Mouse (Mus musculus) cerebellum, postnatal 14 days (tissue): ENCODE results near the gene Gm10799.
A peak's percentile ranks its signal among the peaks of the same experiment; 100 is the strongest.
"Not testable (repeated sequence)": the region's sequence is repeated elsewhere in the genome, so short reads cannot be mapped to it uniquely, and the experiment has no call there.

Experiments used
- DNase-seq, 2 experiments: peaks; one replicate each; pipeline ENCODE4 v3.0.0; 2021; ENCODE audit warnings: mixed read lengths in 2 of 2

Gm10799 gene

DNA sequence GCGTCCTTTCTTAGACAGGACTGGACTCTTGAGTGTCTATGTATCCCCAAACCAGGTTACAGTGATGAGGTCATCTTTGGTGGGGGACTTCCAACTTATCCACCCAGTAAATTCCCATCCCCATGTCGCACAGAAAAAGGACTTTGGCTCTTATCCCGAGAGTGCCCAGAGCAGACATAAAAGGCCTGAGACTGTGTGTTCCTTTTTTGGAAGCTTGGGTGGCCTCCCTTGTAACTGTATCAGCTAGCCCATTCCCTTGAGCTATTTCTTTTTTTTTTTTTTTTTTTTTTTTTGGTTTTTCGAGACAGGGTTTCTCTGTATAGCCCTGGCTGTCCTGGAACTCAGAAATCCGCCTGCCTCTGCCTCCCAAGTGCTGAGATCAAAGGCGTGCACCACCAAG is 2.8 kb downstream of the Gm10799 start, which contains the start of gene Gm10912:
Gm10912 (plus strand) TSS at position 301 of the 400 bp plus-strand sequence.
- not testable (repeated sequence) for DNase-seq

DNA sequence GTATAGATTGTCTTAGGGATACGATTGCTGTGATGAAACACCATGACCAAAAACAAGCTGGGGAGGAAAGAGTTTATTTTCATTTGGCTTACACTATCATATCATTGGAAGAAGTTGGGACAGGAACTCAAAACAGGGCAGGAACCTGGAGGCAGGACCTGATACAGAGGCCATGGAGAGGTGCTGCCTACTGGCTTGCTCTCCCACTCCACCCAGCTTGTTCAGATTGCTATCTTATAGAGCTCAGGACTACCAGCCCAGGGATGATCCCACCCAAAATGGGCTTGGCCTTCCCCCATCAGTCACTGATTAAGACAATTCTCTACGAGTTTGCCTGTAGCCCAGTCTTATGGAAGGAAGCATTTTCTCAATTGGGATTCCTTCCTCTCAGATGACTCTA is 4.2 kb downstream of the Gm10799 start:
- no peak for DNase-seq

DNA sequence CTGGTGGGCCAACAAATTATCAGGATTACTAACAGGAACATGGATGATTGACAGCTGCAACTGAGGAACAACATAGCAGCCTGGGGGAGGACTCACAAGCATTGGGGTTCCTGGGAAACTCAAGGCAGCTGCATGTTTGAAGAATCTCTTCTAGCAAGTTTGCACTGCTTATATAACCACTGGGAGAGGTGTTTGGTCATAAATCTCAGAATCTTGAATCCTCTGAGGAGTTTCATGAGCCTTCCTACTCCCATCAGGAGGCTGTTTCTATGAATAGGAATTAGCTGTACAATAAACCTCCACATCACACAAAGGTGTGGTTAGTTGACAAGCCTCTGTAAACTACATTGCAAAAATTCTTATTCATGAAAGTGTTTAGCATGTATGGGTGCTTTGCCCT is 5.7 kb downstream of the Gm10799 start:
- DNase-seq, result no peak

DNA sequence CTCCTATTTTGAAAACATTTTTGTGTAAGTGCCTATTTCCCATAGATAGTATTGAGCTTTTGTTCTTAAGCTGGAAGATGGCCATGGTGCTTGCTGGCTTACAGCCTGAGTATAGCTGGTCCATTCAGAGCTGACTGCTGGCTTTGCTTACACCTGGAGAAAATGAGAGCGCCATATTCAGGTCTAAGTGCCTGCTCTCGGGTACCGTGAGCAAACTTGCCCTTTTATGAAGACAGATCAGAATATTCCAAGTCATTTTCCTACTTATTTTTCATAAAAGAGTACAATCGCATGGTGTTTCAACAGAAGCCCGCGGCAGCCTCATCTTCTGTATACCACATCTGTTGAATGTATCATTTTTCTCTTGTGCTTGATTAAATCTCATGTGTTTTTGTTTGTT is 7.4 kb downstream of the Gm10799 start:
- DNase-seq, result no peak

DNA sequence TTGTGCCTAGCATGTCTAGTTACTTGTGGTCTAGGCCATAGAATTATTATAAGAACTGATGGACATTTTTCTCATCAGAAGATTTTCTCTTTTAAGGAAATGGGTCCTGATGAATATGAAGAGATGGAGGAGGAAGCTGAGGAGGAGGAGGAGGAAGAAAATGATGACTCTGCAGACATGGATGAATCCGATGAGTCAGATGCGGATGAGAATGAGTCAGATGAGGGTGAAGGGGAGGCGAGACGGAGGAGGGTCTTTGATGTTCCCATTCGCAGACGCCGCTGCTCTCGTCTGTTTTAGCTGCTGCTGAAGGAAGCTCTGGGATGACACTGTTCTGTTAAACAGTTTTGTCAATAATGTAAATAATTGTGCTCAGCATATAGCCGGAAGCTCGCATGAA is 8.6 kb downstream of the Gm10799 start:
- no peak for DNase-seq

DNA sequence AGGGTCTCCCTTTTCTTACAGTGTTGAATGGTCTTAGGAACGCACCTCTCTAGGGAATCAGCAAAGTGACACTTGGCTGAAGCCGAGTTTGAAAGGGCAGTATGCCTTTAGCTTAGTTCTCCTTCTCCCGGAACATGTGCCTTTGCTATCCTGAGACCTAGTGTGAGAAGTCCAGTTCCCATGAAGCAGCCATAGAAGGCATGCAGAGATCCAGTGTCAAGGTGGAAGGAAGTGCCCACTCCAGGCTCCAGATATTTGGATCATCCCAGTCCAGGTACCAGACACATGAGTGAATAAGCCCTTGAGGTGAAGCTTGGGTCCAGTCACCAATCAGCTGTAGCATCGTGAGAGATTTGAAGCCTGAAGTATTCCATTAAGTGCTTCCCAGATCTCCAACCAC is 9.4 kb downstream of the Gm10799 start:
- no peak for DNase-seq

DNA sequence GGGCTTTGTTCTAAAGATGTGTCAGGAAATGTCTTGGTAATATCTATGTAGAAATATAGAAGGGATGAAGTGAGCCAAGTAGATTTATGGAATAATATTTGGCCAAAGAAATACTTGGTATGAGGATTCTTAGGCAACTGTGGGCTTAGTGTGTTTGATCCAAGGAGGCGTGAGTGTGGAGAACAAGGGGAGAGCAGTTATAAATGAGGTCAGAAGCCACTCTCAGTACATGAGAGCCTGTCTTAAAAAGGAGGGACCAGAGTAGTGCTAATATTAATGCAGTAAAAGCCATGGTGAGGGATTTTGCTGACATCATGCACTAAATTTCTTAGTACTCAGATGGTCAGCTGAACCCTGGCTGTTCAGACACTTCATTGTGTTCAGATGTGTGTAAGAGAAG is 10.0 kb downstream of the Gm10799 start:
- DNase-seq, result no peak

DNA sequence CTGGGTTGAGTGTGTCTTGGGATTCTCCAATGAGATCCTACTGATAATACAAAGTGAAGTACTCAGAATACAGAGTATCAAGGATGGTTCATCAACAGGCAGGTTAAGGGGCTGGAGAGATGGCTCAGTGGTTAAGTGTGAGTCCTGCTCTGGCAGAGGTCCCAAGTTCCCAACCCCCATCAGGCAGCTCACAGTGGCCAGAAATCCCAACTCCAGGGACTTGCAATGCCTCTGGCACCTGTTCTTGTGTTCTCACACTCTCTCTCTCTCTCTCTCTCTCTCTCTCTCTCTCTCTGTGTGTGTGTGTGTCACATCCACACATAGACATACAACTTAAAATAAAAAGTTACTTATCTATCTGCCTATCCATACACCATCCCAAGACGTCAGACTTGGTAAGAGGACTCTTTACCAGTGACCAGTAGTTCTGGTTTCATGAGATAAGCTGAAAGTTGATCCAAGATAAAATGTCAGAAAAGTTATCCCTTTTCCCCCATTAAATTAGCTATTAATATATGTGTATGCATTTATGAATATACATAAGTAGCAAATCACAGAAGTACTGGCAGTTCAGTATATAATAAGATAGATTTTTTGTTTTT is 23.8 kb downstream of the Gm10799 start:
- DNase-seq, result no peak

DNA sequence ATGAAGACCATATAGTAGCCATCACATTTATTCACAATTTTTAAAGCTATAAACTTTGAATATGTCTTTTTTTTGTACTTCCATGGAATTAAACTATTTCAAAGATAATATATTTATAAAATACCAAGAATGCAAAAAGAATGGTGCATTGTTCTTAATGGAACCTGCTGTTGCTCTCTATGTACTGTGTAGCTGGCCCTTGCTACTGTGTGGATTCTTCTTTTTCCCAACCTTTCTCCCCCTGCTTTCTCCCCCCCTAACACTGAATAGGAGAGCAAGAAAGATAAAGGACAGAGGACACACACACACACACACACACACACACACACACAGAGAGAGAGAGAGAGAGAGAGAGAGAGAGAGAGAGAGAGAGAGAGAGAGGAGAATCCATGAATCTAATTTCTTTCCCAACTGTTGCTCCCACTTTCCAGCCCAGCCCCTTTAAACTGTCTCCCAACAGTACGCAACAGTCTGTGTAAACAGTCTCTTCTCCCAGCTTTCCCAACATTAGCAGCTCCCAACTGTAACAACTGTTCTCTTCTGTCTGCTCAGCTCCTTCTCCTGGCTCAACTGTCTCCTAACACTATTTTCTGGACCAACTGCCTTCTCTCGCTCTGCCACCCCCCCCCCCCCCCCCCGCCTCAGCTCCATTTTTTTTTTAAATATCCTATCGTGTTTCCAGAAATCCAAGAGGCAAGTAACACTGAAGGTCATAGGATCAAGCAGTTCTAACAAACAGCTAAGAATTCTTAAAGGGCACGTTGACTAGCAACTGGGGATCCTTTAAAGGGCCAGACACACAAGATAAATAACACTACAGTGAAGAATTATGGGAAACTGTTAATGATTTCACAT is 24.5 kb downstream of the Gm10799 start:
- DNase-seq, result no peak

DNA sequence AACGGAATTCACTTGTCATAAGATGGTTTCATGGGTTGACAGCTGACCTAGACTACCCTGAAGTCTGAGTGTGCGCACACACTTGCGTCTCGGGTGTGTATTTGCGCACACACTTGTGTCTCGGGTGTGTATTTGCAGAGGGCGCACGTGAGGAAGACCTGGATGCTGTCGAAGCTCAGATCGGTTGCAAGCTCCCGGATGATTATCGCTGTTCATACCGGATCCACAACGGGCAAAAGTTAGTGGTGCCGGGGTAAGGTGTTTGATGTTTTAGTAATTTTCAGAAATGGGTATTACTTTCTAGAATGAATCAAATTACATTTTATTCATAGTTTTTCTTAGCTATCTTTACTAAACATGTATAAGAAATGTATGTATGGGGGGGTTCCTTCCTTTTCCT is 25.6 kb downstream of the Gm10799 start:
- DNase-seq, result no peak

DNA sequence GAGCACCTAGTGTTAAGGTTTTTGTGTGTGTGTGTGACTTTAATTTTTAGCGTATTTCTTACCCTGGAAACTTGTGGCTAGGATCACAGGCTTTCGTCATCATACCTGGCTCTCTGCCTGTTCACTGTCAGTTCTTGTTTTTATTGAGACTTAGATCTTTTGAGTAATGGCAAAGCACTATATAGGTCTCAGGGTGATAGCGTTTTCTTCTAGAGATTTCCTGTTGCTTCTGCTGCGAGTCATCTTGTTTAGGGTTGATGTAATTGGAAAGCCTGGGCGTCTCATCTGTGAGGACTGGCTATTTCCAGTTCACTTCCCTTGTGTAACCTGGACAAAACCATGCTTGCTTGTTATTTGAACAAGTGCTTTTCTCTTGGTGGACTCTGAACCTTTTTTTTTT is 26.7 kb downstream of the Gm10799 start:
- no peak for DNase-seq

DNA sequence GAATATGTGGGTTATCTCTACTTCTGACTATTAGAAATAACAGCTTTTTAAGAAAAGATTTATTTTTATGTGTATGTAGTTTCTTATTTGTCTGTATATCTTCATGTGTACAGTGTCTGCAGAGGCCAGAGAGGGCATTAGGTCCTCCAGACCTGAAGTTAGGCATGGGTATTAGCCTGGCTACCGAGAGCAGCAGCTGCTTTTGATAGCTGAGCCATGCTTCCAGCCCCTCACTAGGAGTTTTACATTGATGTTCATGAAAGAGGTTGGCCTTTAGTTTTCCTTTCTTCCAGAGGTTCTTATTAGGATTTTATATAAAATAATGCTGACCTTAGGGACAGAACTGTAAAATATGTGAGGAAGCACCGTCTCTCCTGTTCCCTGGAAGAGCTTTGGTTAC is 30.1 kb downstream of the Gm10799 start:
- no peak for DNase-seq

DNA sequence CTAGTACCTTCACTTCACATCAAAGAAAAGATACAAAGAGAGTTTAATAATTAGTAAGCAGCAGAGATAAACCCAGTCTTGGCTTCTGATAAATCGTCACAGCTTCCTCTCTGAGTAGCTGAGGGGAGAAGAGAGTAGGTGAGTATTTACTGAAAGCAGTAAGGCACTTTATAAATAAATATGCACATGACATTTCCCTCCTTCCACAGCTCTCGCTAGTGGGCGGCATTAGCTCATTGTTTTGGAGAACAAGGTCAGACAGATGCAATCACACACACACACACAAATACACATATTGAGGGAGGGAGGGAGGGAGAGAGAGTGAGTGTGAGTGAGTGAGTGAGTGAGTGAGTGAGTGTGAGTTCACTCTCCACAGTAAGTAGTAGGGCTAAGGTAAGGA is 32.0 kb downstream of the Gm10799 start:
- no peak for DNase-seq

DNA sequence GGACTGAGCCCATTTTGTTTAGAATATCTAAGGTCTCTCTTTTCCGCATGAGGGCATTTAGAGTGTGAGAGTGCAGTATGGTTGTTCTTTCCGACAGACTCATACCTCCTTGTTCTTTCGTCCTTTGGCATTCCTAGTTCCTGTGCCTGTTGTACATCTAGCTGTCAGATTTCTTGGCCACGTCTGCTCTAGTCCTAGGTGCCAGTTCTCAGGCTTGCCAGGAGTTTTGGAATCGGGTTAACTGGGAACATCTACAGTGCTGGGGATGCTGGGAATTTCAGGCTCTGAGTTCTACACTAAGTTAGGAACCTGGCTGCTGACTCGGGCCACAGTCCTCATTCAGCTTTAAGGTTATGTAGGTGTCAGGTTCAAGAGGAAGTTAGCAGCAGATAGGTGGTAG is 32.8 kb downstream of the Gm10799 start:
- no peak for DNase-seq

DNA sequence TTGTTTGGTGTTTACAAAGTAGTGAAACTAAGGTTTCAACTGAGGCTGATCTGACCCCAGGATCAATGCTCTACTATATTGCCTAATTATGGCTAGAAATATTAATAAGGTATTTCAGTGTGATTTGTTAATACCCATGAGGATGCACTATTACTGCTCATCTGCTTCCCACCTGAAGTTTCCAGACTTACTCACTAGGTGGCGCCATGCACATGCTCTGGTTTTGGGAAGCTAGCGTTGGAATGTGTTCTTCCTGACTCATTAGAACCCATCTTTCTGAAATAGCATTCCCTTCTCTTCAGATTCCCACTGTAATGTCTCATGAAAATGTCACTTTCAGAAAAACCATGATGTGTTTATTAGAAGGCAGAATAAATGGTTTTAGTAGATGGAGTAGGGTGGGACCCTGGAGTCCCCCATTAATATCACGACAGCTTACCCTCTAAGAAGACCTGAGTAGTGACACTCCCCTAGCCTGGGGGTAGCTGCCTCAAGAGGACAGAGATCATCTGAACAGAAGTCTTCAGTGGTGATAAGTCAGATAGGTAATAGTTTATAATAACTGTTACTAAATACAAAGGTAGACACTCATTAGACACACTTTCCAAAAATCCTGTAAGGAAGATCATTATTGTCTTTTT is 33.4 kb downstream of the Gm10799 start:
- DNase-seq, result peak; percentile 77 to 78

DNA sequence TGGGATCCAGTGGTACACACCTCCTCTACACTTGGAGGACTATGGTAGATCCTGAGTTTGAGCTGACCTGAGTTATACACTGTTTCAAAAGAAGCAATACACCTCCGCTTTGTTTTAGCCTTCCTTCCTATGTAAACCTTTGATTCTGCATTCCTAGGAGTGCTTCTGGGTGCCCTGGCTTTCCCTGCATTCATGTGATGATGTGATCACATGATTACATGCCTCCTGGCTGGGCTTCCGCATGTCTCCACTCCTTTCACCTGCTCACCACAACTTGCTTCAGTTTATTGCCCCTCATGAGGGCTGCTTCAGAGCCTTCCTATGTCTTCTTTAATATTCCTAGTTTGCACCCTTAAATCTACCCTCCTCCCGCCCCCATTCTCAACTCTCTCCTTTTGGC is 36.3 kb downstream of the Gm10799 start:
- DNase-seq, result no peak

DNA sequence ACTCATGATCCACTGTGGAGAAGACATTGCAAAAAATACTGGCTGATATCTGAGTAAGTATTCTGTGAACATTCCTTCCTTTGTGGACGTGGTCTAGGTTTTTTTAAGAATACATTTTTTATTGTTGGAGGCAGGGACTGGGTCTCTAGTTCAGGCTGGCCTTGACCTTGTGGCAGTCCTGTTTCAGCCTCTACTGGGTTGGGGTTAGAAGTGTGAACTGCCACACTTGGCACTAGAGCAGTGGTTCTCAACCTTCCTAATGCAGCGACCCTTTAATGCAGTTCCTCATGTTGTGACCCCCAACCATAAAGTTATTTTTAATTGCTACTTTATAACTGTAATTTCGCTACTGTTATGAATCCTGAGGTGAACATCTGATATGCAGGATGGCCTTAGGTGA is 38.0 kb downstream of the Gm10799 start:
- DNase-seq, result no peak

DNA sequence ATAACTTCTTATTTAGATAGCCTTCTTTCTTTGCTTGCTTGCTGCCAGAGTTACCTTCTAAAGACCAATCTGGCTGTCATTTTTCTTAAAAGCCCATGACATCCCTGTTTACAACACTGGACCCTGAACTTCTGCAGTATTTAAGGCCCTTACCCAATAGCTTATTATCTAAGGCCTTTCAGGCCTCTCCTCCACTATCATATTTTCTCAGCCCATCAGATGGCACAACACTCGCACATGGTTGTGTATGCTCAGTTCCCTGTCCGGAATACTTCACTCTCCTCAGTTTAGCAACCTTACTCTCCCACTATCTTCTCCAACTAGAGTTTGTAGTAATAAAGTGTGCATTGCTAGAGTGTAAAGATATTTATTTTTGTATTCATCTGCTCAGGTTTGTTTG is 39.3 kb downstream of the Gm10799 start:
- DNase-seq, result no peak

DNA sequence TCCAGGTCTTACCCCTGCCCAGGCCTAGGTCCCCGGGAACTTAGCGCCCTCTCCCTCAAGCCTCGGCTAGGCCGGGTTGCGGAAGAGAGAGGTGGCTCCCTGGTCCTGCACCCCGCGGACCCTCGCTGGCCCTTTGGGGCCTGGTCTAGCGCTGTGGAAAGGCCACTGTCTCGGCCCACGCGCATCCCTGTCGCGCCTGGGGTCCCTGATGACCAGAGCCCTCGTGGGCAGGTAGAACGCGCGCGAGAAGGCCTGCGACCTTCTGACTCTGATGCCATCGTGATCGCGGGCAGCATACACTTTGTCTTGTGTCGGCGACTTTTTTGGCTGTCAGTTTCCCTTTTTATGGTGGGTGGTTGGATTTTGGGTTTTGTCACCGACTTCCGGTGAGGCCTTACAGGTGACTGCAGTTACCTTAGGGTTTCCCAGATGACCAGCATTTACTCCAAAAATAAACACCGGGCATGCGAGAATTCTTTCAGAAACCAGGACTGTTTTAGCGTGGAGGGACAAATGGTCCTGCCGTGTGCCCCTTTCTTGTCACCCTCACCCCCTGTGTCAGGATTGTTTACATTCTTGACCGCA is 40.1 kb downstream of the Gm10799 start, which contains the start of gene 4931422A03Rik:
4931422A03Rik (minus strand) TSS at position 223 of the 585 bp plus-strand sequence.
- no peak for DNase-seq

DNA sequence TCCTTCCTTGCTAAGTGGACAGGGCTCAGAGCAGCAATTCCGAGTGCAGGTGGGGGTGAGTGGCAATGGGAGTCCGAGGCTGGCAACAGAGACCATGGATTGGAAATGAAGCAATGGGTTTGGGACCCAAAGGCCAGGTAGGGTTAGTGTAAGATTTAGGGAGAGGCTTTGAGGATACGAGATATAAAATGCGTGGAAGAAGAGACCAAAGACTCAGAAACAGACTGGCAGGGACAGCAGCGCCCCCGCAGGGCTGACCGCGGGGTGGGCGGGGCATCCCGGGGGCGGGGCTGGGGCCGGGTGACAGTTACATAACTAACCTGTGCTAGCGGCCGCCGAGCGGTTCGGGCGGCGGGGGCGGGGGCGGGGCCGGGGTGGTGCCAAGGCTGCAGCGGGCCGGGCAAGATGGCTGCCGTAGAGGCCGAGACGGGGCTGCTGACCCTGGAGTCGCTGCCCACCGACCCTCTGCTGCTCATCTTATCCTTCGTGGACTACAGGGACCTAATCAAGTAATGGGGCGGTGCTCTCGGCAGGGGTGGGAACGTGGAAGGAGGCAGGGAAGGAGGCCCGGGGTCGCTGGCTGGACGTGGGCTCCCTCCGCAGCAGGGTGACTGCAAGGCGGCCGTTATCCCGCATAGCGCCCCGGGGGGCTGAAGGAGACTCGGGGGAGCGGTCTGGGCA is 40.8 kb downstream of the Gm10799 start, which contains the start of gene Fbxo3:
Fbxo3 (plus strand) TSS at position 264 of the 681 bp plus-strand sequence.
- DNase-seq, result peak; percentile 91 to 94

DNA sequence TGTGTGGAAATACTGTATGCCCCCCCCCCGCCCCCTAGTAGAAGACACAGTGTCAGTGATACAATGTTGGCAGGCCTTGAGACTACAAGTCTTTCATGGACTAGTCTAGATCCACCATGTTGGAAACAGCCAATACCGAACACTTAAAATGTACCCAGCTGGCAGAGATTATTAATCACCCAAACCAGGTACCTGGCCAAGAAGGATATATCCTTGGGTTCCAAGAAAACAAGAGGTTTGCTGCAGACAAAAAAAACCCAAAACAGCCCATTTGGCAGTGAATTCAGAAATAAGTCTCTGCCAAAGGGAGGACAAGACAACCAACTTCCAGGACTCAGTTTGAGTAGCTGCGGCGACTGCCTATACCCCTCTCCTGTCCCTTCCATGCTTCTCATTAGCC is 43.7 kb downstream of the Gm10799 start:
- DNase-seq, result no peak

DNA sequence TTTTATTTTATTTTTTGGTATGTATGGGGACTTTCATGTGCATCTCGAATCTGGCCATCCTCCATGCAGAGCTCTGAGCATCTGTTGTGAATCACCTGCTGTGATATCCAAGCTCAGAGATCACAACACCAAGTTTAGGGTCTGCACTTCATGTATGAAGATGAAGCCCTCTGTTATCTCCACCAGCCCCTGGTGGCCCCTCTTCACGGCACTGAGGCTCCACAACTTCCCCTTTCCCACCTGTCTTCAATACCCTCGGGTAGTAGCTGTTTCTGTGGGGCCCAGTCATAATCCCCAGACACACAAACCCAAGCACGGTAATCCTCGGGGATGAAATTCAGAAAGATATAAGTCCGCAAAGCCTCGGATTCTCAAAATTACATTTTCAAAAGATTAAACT is 45.3 kb downstream of the Gm10799 start:
- DNase-seq, result no peak
